Mouse (Mus musculus): ENCODE results near the gene 9530077C05Rik.
"Not testable (repeated sequence)": the region's sequence is repeated elsewhere in the genome, so short reads cannot be mapped to it uniquely, and the experiment has no call there.

The 9530077C05Rik gene

DNA sequence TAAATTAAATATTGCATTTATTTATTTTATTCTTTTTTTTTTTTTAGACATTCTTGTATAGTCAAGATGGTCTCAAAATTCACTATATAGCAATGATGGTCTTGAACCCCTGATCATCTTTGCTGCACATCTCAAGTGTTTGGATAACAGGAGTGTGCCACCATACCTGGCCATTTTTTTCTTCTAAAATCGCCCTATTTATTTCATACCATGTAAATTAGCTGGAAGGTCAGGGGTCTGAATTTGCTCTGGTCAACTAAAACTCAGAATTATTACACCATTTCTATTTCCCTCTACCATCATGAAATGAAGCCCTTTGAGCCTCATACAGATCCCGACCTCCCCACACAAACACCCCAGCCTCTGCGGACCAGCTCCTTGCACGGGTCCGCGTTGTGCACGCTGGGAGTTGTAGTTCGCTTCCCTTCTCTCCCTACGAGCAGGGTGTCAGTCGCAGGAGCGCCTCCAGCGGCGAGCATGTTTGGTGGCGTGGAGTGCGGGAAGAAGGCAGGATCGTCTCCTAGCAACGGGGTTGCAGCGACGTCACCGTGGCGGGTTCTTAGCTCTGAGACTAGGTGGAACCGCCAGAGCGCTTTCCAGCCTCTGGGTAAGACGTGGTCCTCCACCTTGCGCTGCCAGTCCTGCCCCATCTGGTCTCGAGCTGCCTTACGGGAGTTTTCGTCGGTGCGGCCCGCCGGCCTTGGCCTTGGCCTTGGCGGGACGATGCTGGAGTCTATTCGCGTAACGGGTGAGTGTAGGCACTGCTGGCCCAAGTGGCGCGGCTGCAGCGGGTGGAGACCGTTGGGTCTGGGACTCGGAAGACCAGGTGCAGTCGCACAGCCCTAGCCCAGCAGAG lies at the start of gene 9530077C05Rik:
Gene 9530077C05Rik, plus strand, starts transcription at position 512 of the 856 bp plus-strand sequence.
- no peak for DNase-seq (ENCODE audit: low read depth)

DNA sequence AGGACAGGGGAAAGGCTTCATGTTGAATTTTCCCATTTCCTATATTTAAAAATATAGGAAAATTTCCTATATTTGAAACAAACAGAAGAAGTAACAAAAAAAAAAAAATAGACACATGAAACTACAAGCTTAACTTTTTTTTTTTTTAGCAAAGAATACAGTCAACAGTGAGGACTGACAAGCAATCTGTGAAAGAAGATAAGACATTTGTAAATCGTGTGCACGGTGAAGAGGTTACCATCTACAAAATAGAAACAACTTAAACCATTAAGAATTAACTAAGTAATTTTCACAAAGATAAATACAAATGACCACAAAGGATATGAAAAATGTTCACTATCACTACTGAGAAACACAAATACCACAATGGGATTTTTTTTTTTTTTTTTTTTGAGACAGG lies 45.1 kb upstream of the 9530077C05Rik start:
- no peak for DNase-seq (ENCODE audit: low read depth)

DNA sequence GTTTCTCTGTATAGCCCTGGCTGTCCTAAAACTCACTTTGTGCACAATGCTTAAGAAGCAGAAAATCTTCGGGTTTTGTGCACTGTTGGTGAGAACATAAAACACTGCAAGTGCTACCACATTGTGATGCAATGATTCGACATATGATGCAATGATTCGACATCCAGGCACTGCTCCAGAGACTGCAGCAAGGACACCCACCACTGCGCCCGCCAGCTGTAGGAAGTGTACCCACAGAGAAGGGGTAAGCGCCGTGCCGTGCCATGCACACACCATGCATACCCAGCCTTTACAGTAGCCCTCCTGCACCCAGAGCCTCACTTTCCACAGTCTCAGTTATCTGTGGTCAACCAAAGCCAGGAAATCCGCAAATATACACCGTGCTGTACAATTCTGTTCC lies 44.7 kb upstream of the 9530077C05Rik start:
- peak; percentile 83 for DNase-seq (ENCODE audit: low read depth)

DNA sequence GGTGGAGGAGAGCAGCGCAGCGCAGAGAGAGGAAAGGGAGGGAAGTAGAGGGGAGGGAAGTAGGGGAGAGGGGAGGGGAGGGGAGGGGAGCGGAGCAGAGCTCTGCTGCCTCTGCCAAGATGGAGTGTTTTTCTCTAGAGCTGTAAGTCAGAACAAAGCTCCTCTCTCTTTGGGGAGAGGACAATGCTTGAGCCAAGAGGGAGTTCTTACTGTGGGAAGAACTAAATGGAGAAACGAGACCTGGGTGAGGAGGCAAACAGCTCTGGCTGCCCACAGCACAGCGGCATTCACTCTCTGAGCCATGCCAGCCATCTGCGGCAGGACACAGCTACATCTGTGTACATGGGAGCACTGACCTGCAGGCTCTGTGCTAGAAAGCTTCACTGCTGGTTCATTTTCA lies 43.3 kb upstream of the 9530077C05Rik start:
- no peak for DNase-seq (ENCODE audit: low read depth)

DNA sequence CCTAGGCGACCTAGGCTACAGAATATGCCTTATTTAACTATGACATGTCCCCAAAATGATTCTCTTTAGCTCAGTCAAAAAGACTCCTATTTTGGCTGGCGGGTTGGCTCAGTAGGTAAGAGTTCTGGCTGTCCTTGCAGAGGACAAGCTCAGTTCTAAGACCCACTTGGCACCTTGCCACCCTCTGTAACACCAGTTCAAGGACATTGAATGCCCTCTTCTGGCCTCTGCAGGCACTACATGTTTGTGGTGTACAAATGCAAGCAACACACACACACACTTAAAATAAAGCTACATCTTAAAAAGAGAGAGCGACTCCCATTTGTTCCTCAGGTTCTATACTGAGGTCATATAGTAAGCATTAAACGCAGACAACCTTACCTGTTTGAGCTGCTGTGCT lies 38.6 kb upstream of the 9530077C05Rik start:
- peak; percentile 62 for DNase-seq (ENCODE audit: low read depth)

DNA sequence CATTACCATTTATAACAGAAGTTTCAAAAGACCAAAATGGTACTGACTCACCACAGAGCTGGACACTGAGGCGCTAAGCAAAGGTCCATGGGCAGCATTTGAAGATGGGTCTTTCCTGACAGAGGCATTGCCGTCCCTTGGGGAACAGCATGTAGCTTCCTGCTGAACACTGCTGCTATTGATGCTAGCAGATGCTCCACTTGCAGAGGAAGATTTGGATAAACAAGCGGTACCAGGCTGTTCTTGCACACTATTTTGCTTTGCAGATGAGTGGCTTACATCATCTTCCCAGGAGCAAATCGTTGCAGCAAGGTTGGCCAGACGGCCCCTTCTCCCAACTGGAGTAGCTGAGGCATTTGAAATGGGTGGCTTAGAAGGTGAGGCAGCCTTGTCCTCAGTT lies 35.2 kb upstream of the 9530077C05Rik start:
- DNase-seq (ENCODE audit: low read depth): no peak

DNA sequence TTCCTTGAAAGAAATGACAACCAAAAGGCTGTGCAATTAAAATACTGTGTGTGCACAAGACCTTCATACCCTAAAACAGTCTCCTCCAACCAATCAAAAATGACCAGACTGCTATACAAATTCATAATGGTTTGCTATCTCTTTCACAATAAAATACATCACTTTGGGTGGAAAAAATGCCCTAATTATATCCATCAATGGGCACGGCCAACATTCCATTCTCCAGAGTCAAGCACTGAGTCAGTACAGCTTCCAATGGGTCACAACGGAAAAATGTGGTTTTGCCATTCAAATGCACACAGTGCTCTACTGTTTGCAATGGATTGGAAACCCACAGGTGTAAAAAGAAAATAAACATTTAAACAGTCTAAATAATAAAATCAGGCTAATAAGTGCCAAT lies 25.4 kb upstream of the 9530077C05Rik start:
- no peak for DNase-seq (ENCODE audit: low read depth)

DNA sequence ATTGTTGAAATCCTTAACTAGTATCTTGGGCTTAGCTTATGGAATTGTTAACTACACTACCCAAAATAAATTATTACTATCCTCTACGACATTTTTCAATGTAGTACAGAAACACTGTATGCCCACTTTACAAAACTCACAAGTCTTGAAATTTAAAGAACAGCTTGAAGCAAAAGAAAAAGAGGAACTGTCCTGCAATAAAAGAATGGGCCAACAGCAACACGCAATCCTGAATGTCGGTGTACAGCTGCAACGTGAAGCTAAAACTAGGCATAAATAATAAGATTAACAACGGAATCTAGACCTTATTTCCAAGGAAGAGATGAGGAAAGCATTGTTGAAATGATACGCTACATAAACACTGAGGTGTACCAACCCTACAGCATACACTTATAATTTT lies 23.4 kb upstream of the 9530077C05Rik start:
- DNase-seq (ENCODE audit: low read depth): peak; percentile 61

DNA sequence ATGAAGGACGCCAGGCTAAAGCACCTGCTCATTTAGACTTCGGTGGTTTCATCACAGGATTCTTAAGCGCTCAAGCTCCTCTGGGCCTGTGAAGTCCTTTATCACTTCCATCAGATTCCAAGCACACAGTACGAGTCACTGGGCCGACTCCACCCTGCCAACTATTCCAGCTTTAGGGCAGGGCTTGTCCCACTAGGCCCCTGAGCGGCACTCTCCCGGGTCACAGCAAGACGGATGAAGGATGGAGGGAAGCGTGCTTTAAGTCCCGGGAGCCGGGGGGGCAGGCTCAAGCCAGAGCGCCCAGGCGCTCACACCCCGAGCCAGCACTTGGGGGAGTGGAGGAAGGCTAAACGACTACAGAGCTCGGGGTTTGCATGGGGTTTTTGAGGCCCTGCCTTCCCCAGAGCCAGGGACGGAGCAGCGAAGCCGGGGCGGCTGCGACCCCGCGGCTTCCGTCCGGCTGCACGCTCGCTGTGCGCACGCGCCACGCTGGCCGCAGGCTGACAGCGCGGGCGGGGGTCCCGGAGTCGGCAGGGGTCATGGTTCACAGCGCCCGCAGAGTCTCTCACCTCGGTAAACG lies 22.8 kb upstream of the 9530077C05Rik start:
- peak; percentile 55 for DNase-seq (ENCODE audit: low read depth)

DNA sequence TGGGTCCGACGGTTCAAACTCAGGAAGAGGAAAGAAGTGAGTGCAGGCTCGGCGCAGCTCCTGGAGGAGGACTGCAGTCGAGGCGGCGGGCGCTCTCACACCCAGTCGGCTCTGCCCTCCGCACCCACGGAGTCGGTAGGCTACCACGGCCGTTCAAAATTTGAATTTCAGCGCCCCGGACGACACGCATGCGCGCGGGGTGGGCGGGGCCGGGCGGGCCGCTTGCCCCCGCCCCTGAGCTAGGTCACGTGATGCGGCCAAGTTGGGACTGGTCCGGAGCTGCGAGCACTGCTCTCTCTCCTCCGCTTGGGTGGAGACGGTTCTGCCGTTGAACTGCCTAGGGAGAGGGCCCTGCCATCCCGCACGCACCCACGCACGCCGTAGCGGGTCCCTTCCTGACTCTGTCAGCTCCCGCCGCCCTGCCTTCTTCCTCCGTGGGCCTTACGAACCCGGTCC lies 22.3 kb upstream of the 9530077C05Rik start, which contains the start of gene Anln:
Gene Anln, minus strand, starts transcription at position 168 of the 456 bp plus-strand sequence.
- peak; percentile 95 for DNase-seq (ENCODE audit: low read depth)

DNA sequence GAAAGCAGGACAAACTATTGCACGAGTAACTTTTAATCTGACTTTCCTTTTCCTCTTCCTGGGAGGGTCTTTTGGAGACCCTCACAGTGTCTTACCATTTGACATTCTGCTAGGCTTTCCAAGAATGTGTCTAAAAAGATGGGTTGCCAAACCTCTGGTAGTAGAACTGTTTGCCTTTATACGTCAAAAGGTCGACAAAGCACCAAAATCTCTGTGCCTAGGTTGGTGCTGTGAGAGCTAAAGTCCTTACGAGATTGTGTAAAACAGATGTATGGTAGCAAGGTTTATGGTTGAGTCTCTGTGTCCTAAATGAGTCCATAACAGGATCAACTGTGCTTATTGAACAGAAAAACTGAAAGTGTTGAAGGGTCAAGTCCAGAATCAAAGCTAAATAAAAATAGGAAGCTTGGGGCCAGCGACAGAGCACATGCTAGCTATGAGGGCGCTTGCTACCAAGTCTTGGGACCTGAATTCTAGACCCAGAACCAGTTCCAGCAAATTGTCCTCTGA lies 21.5 kb upstream of the 9530077C05Rik start:
- DNase-seq (ENCODE audit: low read depth): peak; percentile 66

DNA sequence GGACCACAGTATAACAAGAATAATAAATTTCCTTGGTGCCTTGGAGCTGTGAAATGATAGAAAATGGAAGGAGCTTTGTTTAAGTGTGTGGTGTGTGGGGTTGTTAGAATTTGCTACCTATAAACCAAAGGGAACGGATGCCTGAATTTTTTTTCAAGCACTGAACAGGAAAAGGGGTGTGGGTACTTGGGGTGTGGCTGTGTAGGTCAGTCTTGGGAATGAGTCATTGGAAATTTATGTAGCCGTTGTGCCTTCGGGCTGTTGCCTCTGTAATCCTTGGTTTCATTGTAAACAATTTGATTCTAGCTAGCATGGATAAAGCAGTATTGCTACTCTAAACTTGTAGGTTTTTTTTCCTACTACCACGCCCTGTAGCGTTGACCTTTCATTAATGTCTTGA lies 20.9 kb upstream of the 9530077C05Rik start:
- DNase-seq (ENCODE audit: low read depth): peak; percentile 92

DNA sequence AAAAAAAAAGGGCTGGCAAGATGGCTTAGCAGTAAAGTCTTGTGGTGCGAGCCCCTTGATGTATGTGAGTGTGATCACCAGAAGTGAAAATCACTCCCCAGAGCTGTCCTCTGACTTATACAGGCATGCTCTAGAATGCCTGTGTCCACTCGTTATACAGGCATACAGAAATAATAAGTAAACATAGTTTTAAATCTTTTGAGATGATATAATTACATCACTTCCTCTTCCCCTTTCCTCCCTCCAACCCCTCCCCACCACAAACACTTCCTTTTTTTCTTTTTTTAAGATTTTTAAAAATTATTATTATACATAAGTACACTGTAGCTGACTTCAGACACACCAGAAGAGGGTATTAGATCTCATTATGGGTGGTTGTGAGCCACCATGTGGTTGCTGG lies 16.6 kb upstream of the 9530077C05Rik start:
- DNase-seq (ENCODE audit: low read depth): no peak

DNA sequence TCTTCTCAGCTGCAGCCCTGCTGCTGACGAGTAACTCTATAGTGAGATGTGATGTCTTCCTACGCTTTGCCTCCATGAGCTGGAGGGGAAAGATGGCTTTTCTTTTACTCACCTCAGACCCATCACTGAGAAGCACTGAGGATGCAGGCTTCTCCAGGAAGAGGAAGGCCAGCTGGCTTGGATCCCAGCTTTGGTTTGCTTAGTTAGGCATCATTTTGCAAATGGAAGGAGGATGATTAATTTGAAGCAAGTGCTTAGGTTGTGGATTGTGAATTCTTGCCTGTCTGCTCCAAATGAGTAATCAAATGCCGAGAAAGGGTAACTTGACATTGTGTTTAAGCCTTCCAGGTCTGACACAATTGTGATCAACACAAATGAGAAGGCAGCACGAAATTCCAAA lies 12.3 kb upstream of the 9530077C05Rik start:
- no peak for DNase-seq (ENCODE audit: low read depth)

DNA sequence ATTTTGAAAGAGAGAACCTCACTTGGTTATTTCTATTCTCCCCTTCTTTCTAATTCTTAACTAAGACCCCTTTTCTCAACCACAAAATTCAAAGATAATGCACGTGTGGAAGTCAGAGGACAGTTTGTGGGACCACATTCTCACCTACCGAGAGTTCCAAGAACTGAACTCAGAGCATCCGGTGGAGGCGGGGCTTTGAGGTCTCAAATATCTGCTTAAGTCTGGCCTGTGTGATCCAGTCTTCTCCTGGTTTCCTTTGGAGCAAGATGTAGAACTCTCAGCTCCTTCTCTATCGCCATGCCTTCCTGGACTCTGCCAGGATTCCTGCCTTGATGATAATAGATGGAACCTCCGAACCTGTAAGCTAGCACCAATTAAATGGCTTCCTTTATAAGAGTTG lies 9.3 kb upstream of the 9530077C05Rik start:
- DNase-seq (ENCODE audit: low read depth): no peak

DNA sequence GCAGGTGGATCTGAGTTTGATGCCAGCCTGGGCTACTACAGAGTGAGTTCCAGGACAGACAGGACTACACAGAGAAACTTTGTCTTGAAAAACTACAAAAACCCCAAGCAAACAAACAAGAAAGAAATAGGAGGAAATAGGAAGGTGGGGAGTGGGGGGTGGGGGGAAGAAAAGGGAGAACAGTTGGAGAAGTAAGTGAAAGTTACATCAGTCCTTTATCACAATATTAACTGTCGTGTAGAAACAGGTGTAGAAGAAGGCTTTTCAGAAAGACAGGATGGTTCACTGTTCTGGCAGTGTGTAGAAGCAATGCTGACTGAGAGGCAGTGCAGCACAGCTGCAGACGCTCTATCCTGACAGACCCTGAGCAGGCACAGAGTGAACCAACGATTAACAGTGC lies 8.3 kb upstream of the 9530077C05Rik start:
- no peak for DNase-seq (ENCODE audit: low read depth)

DNA sequence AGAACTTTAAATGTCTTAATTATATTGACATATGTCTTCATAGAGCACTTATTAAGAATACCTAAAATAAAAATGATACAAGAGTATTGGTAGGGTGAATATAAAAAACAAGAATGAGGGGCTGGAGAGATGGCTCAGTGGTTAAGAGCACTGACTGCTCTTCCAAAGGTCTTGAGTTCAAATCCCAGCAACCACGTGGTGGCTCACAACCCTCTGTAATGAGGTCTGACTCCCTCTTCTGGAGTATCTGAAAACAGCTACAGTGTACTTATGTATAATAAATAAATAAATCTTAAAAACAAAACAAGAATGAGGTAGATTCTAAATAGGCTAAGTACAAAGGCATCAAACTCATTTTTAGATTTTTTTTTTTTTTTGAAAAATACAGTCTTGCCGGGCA lies 7.8 kb upstream of the 9530077C05Rik start:
- not testable (repeated sequence) for DNase-seq (ENCODE audit: low read depth)

DNA sequence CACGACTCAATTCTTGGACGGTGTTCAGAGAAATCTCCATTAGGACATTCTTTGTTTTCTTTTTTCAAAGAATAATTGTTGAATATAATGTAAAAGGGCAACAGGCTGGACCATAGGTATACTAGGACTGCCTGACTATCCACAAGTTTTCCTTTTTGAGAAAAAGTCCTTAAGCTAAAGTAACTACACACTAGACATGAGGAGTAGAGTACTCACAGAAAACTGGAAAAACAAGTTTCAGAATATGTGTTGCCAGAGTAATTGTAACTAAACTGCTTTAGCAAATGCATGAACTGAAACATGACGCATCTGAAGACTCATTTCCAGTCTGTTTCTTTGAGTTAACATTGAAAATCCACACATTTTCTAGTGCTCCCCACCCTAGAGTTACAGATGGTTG lies 5.9 kb upstream of the 9530077C05Rik start:
- DNase-seq (ENCODE audit: low read depth): no peak

DNA sequence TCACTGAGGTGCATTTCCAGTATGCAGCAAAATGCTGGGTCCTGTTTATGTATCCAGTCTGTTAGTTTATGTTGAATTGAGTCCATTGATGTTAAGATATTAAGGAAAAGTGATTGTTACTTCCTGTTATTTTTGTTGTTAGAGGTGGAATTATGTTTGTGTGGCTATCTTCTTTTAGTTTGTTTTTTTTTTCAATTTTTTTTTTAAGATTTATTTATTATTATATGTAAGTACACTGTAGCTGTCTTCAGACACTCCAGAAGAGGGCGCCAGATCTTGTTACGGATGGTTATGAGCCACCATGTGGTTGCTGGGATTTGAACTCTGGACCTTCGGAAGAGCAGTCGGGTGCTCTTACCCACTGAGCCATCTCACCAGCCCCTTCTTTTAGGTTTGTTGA lies 3.7 kb upstream of the 9530077C05Rik start:
- DNase-seq (ENCODE audit: low read depth): not testable (repeated sequence)

DNA sequence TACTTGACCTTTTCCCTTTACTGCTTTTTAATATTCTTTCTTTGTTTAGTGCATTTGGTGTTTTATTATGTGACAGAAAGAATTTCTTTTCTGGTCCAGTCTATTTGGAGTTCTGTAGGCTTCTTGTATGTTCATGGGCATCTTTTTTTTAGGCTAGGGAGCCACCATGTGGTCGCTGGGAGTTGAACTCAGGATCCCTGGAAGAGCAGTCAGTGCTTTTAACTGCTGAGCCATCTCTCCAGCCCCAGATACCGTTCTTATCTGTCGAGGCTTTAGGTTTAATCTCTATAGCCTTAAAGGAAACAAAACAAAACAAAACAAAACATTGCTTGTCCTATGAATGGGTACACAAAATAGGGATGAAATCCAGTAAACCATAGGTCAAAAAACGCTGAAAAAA lies 3.0 kb upstream of the 9530077C05Rik start:
- peak; percentile 73 for DNase-seq (ENCODE audit: low read depth)

DNA sequence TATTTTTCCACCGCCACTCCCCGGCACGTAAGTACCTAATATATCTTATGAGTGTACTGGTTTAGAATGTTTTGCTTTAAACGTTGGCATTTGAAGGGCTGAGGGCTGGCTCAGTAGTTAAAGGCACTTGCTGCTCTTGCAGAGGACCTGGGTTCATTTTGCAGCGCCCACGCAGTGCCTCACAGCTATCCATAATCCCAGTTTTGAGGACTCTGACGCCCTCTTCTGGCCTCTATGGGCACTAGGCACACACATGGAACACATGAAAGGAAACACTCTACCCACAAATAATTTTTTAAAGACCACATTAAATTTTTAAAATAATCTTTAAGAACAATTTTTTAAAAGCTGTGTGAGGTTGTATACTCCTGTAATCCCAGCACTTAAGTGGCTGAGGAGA lies 1.8 kb upstream of the 9530077C05Rik start:
- DNase-seq (ENCODE audit: low read depth): no peak

DNA sequence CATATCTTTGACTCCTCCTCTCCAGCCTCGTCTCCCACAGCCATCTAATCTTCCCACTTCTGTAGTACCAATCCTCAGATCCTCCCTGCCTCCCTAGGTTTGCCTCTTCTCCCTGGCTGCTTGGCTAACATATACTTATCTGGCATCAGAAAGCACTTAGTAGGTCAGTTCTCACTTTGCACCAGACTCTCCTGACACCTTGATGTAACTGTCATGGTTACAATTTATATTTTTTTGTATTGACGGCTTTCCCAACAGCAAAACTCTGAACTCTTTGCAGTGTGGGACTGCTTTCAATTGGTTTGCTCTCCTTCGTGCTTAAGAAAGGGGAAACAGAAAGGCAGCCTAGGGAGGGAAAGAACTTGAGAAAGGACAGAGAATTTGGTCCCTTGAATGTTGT lies 4.9 kb downstream of the 9530077C05Rik start:
- DNase-seq (ENCODE audit: low read depth): no peak

DNA sequence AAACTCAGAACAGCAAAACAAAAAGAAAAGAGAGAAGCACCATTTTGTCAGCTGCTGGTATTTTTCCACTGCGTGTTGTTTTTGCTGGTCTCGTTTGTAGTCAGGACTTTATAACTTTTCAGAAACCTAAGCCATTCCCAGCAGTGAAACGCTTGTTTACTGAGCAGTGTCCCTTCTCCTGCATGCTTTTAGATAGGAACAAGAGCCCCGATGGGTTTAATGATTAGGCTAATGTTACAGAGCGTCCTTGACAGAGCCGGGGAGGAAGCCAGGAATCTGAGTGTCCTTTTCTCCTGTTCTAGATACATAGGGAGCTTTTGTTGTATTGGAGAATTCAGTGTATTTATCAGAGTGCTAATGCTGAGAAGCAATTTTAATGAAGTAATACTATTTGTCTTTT lies 6.2 kb downstream of the 9530077C05Rik start:
- no peak for DNase-seq (ENCODE audit: low read depth)

All from 416B (cell line).